In the genomic region with DNA sequence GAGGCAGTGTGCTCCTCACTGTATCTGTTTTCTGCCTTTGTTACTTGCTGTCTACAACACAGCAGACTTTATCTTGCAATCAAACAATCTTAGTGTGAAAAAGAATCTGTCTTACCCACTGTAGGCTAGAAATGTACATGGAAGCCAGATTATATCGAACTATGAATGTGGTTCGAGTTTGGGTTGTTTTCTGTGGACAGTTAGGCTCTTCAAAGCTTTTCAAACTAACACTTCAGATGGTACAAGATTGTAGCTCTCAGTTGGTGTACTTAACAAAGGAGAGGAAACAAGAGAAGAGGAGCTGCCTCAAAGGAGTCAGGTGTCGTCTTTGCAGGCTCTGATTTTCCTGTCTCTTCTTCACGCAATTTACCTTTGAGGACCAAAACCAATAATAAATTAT, we compare ENCODE assay signal across 42 mouse cellular contexts. TPM values are rescaled to one million over a fixed set of nuclear protein-coding genes. Genes with fewer than 3 reads are reported as not detected.
DNase-seq lines count a peak whose midpoint lies in the region; ATAC-seq and TF ChIP-seq lines count a peak whose summit lies in the region.
"Had no signal": no experiment of that assay in that cellular context is flagged by ENCODE, and none has a peak within 500 bp of the region (broad histone marks: within the 10 kb centered on the region; RNA-seq: fewer than 3 reads in every experiment).

No protein-coding gene starts in this region.

- H3K4me2 ChIP-seq in liver, postnatal 0 days (ENCODE audit: low read depth, low read length): no peak overlapping the region
- H3K4me2 ChIP-seq in liver, embryonic 12.5 days: no peak overlapping the region
- H3K4me2 ChIP-seq: embryonic facial prominence, embryonic 12.5 days; forebrain, embryonic 15.5 days; heart, embryonic 15.5 days; hindbrain, embryonic 13.5 days; limb, embryonic 13.5 days; lung, embryonic 14.5 days; neural tube, embryonic 12.5 days had no signal

- peaks cover 22% of the 10 kb centered on the region for H3K4me1 ChIP-seq in liver, postnatal 0 days (ENCODE audit: insufficient read depth)
- peaks cover 33% of the 10 kb centered on the region for H3K4me1 ChIP-seq in liver, embryonic 12.5 days
- H3K4me1 ChIP-seq in olfactory bulb, adult 2 months (ENCODE audit: control insufficient read depth, insufficient read depth, low read length): peaks cover 16% of the 10 kb centered on the region
- H3K4me1 ChIP-seq: embryonic facial prominence, embryonic 12.5 days; forebrain, embryonic 15.5 days; hindbrain, embryonic 13.5 days; neural tube, embryonic 12.5 days had no signal

- no peak for TF ChIP-seq POLR2A in olfactory bulb, adult 2 months (IDR thresholded peaks at IDR 0.05; ENCODE audit: insufficient read depth, low read depth, low read length)

- no peak for DNase-seq in frontal cortex, postnatal 36 days (ENCODE audit: low spot score in 2 of 2)
- DNase-seq in liver, postnatal 0 days: no peak
- DNase-seq in induced T-regulatory cell, adult 2 months (ENCODE audit: low read depth): peak; percentile 65
- no peak for DNase-seq in embryo, embryonic 10.5 days (ENCODE audit: low spot score)
- DNase-seq: cerebellum, adult 11 months; cerebellum, adult 9-10 months; cerebellum, postnatal 36 days; embryo, embryonic 11 days; heart, postnatal 4 days; kidney, adult 9 months; kidney, postnatal 14 days; lung, embryonic 14.5 days; midbrain, embryonic 14.5 days; retina, postnatal 1 day; right cerebral cortex, postnatal 14 days; thymus, postnatal 14 days had no signal

- H3K27me3 ChIP-seq in liver, postnatal 0 days (ENCODE audit: insufficient read depth, low read length): no peaks in the 10 kb centered on the region
- no peaks in the 10 kb centered on the region for H3K27me3 ChIP-seq in liver, embryonic 12.5 days (replicated peaks)
- H3K27me3 ChIP-seq: embryonic facial prominence, embryonic 12.5 days; forebrain, embryonic 15.5 days; heart, embryonic 15.5 days; hindbrain, embryonic 13.5 days; limb, embryonic 13.5 days; neural tube, embryonic 12.5 days had no signal

- WGBS in liver, postnatal 0 days (ENCODE audit: insufficient replicate concordance): 74% methylated on average over 4 of the region's 4 CpGs
- 76% methylated on average over 4 of the region's 4 CpGs for WGBS in liver, embryonic 12.5 days (ENCODE audit: insufficient replicate concordance)
- WGBS in olfactory bulb, adult 2 months: 80% methylated on average over 4 of the region's 4 CpGs

- no peak for TF ChIP-seq EP300 in liver, postnatal 0 days (IDR thresholded peaks at IDR 0.05; ENCODE audit: low read depth)

- no peak overlapping the region for H3K4me3 ChIP-seq in liver, postnatal 0 days (ENCODE audit: low read depth, low read length)
- no peak overlapping the region for H3K4me3 ChIP-seq in liver, embryonic 12.5 days
- no peak overlapping the region for H3K4me3 ChIP-seq in olfactory bulb, adult 2 months (ENCODE audit: insufficient read depth, low read depth, low read length)
- H3K4me3 ChIP-seq: embryonic facial prominence, embryonic 12.5 days; forebrain, embryonic 10.5 days; forebrain, embryonic 15.5 days; heart, embryonic 10.5 days; heart, embryonic 15.5 days; hindbrain, embryonic 13.5 days; layer of hippocampus, adult 2 months; limb, embryonic 13.5 days; megakaryocyte, embryonic 14.5 days; neural tube, embryonic 12.5 days had no signal

- H3K36me3 ChIP-seq in liver, postnatal 0 days (replicated peaks; ENCODE audit: insufficient read depth, low read length): no peaks in the 10 kb centered on the region; the same call in 1 of the 2 replicates
- no peaks in the 10 kb centered on the region for H3K36me3 ChIP-seq in liver, embryonic 12.5 days
- H3K36me3 ChIP-seq: embryonic facial prominence, embryonic 12.5 days; forebrain, embryonic 15.5 days; heart, embryonic 10.5 days; heart, embryonic 15.5 days; hindbrain, embryonic 13.5 days; neural tube, embryonic 12.5 days had no signal

- H3K27ac ChIP-seq in liver, postnatal 0 days (ENCODE audit: low read depth): peak overlapping the region; percentile 57; the same call in 1 of the 2 replicates
- H3K27ac ChIP-seq in liver, embryonic 12.5 days: no peak overlapping the region
- H3K27ac ChIP-seq in olfactory bulb, adult 2 months (ENCODE audit: insufficient read depth, low read depth, low read length): peak overlapping the region; percentile 56
- H3K27ac ChIP-seq: embryonic facial prominence, embryonic 12.5 days; forebrain, embryonic 10.5 days; forebrain, embryonic 15.5 days; heart, embryonic 10.5 days; hindbrain, embryonic 13.5 days; limb, embryonic 13.5 days; liver, embryonic 14.5 days; neural tube, embryonic 12.5 days had no signal

- TF ChIP-seq CTCF in liver, postnatal 0 days (IDR thresholded peaks at IDR 0.05; ENCODE audit: low read depth): no peak
- no peak for TF ChIP-seq CTCF in olfactory bulb, adult 2 months (IDR thresholded peaks at IDR 0.05; ENCODE audit: insufficient read depth, low read depth, low read length)

- peak; percentile 17; the same call in 1 of the 2 replicates for ATAC-seq in frontal cortex, adult (ENCODE audit: low TSS enrichment)
- no peak for ATAC-seq in liver, postnatal 0 days
- no peak for ATAC-seq in liver, embryonic 12.5 days
- no peak for ATAC-seq in megakaryocyte-erythroid progenitor cell, adult 5-6 weeks (replicated peaks; ENCODE audit: low FRiP score, low TSS enrichment, poor library complexity, severe bottlenecking)
- ATAC-seq: activated CD4-positive, CD25-positive, alpha-beta regulatory T cell, adult 4 months; forebrain, embryonic 15.5 days; intestine, postnatal 0 days had no signal

- no peaks in the 10 kb centered on the region for H3K9me3 ChIP-seq in liver, postnatal 0 days (ENCODE audit: low read length)
- no peaks in the 10 kb centered on the region for H3K9me3 ChIP-seq in liver, embryonic 12.5 days (replicated peaks)
- H3K9me3 ChIP-seq: embryonic facial prominence, embryonic 12.5 days; forebrain, embryonic 10.5 days; forebrain, embryonic 15.5 days; heart, embryonic 10.5 days; heart, embryonic 15.5 days; hindbrain, embryonic 13.5 days; limb, embryonic 13.5 days; megakaryocyte, embryonic 14.5 days; neural tube, embryonic 12.5 days had no signal

- H3K9ac ChIP-seq in liver, postnatal 0 days (replicated peaks): no peak overlapping the region
- H3K9ac ChIP-seq in liver, embryonic 12.5 days: no peak overlapping the region
- H3K9ac ChIP-seq: embryonic facial prominence, embryonic 12.5 days; forebrain, embryonic 15.5 days; heart, embryonic 15.5 days; hindbrain, embryonic 13.5 days; limb, embryonic 13.5 days; liver, embryonic 14.5 days; lung, embryonic 14.5 days; neural tube, embryonic 12.5 days had no signal

RNA-seq across cellular contexts. Expression of a gene that starts 22.7 kb away (rescaled TPM):
- polyA plus RNA-seq in liver, postnatal 0 days (2015; fragmentation: Nextera tagmentation; extraction: Ambion mirVana): 0.94 and 0.95 TPM in 2 replicates
- 1.8 and 2.1 TPM in 2 replicates for polyA plus RNA-seq in liver, embryonic 12.5 days (2016; fragmentation: Nextera tagmentation; extraction: Ambion mirVana)
- not detected in 2 replicates for polyA plus RNA-seq in olfactory bulb, adult 2 months (2012; ENCODE audit: insufficient read depth, insufficient read length, low replicate concordance, missing spikeins)
- total RNA-seq in megakaryocyte-erythroid progenitor cell, adult 5-6 weeks (2014; fragmentation: Nextera tagmentation): 0.52 TPM in 1 of 2 replicates, not detected in the other
- total RNA-seq in megakaryocyte-erythroid progenitor cell, adult 5-6 weeks (2017): 0.94 and 2.7 TPM in 2 replicates

RNA-seq across cellular contexts. Expression of a gene that starts 46.8 kb away (rescaled TPM):
- not detected in 2 replicates for polyA plus RNA-seq in liver, postnatal 0 days (2015; fragmentation: Nextera tagmentation; extraction: Ambion mirVana)
- not detected in 2 replicates for polyA plus RNA-seq in liver, embryonic 12.5 days (2016; fragmentation: Nextera tagmentation; extraction: Ambion mirVana)
- not detected in 2 replicates for polyA plus RNA-seq in olfactory bulb, adult 2 months (2012; ENCODE audit: insufficient read depth, insufficient read length, low replicate concordance, missing spikeins)
- total RNA-seq in megakaryocyte-erythroid progenitor cell, adult 5-6 weeks (2014; fragmentation: Nextera tagmentation): not detected in 2 replicates
- not detected in 2 replicates for total RNA-seq in megakaryocyte-erythroid progenitor cell, adult 5-6 weeks (2017)
- total RNA-seq: adrenal gland, adult 2 months; adrenal gland, postnatal 4 days; gastrocnemius, adult 8-10 months; gastrocnemius, postnatal 4 days; heart, postnatal 4 days; layer of hippocampus, adult 2 months; layer of hippocampus, postnatal 14 days; left cerebral cortex, postnatal 36 days had no signal
- polyA plus RNA-seq: activated CD4-positive, CD25-positive, alpha-beta regulatory T cell, adult 4 months; adrenal gland, adult 2 months; embryonic facial prominence, embryonic 12.5 days; forebrain, embryonic 10.5 days; forebrain, embryonic 15.5 days; heart, embryonic 10.5 days; heart, embryonic 15.5 days; hindbrain, embryonic 13.5 days; intestine, postnatal 0 days; limb, embryonic 13.5 days; liver, embryonic 14.5 days; lung, embryonic 14.5 days; midbrain, embryonic 14.5 days; neural tube, embryonic 12.5 days; small intestine, adult 2 months; stomach, embryonic 16.5 days; urinary bladder, adult 2 months had no signal
